Mouse (Mus musculus): ENCODE measurements around the gene Erc2.

Gene Erc2

GRCm38 (mm10) chr14:28375642-28376091 is 753.4 kb downstream of the Erc2 start:
- DNase-seq (ENCODE audit: low spot score in 2 of 2) = no peak

GRCm38 (mm10) chr14:28376208-28376805 is 754.1 kb downstream of the Erc2 start:
- DNase-seq (ENCODE audit: low spot score in 2 of 2) = no peak

- no peak for DNase-seq (ENCODE audit: low spot score in 2 of 2)
Measured at GRCm38 (mm10) chr14:28377519-28377918, 755.3 kb downstream of the Erc2 start.

GRCm38 (mm10) chr14:28380129-28380528 is 757.9 kb downstream of the Erc2 start:
- no peak for DNase-seq (ENCODE audit: low spot score in 2 of 2)

GRCm38 (mm10) chr14:28381801-28382550 is 759.7 kb downstream of the Erc2 start:
- DNase-seq (ENCODE audit: low spot score in 2 of 2) = no peak

GRCm38 (mm10) chr14:28386815-28387607 is 764.8 kb downstream of the Erc2 start:
- no peak for DNase-seq (ENCODE audit: low spot score in 2 of 2)

- no peak for DNase-seq (ENCODE audit: low spot score in 2 of 2)
Measured at GRCm38 (mm10) chr14:28398915-28399314, 776.7 kb downstream of the Erc2 start.

GRCm38 (mm10) chr14:28399897-28400296 is 777.7 kb downstream of the Erc2 start:
- DNase-seq (ENCODE audit: low spot score in 2 of 2) = no peak

- DNase-seq (ENCODE audit: low spot score in 2 of 2) = no peak
Measured at GRCm38 (mm10) chr14:28405277-28405840, 783.1 kb downstream of the Erc2 start.

- DNase-seq (ENCODE audit: low spot score in 2 of 2) = no peak
Measured at GRCm38 (mm10) chr14:28409390-28409789, 787.2 kb downstream of the Erc2 start.

- no peak for DNase-seq (ENCODE audit: low spot score in 2 of 2)
Measured at GRCm38 (mm10) chr14:28409796-28410347, 787.6 kb downstream of the Erc2 start.

- no peak for DNase-seq (ENCODE audit: low spot score in 2 of 2)
Measured at GRCm38 (mm10) chr14:28410789-28411225, 788.6 kb downstream of the Erc2 start.

GRCm38 (mm10) chr14:28412252-28412995 is 790.2 kb downstream of the Erc2 start:
- no peak for DNase-seq (ENCODE audit: low spot score in 2 of 2)

- DNase-seq (ENCODE audit: low spot score in 2 of 2) = no peak
Measured at GRCm38 (mm10) chr14:28413516-28413915, 791.3 kb downstream of the Erc2 start.

GRCm38 (mm10) chr14:28417019-28417418 is 794.8 kb downstream of the Erc2 start:
- no peak for DNase-seq (ENCODE audit: low spot score in 2 of 2)

- DNase-seq (ENCODE audit: low spot score in 2 of 2) = no peak
Measured at GRCm38 (mm10) chr14:28418497-28418896, 796.3 kb downstream of the Erc2 start.

GRCm38 (mm10) chr14:28419188-28419587 is 797.0 kb downstream of the Erc2 start:
- no peak for DNase-seq (ENCODE audit: low spot score in 2 of 2)

GRCm38 (mm10) chr14:28420596-28420995 is 798.4 kb downstream of the Erc2 start:
- no peak for DNase-seq (ENCODE audit: low spot score in 2 of 2)

- no peak for DNase-seq (ENCODE audit: low spot score in 2 of 2)
Measured at GRCm38 (mm10) chr14:28426610-28427009, 804.4 kb downstream of the Erc2 start.

GRCm38 (mm10) chr14:28431703-28432309 is 809.6 kb downstream of the Erc2 start:
- DNase-seq (ENCODE audit: low spot score in 2 of 2) = no peak

GRCm38 (mm10) chr14:28434996-28435395 is 812.8 kb downstream of the Erc2 start:
- DNase-seq (ENCODE audit: low spot score in 2 of 2) = no peak
